Mouse (Mus musculus): ENCODE data around the gene Fbxo39.

DNA sequence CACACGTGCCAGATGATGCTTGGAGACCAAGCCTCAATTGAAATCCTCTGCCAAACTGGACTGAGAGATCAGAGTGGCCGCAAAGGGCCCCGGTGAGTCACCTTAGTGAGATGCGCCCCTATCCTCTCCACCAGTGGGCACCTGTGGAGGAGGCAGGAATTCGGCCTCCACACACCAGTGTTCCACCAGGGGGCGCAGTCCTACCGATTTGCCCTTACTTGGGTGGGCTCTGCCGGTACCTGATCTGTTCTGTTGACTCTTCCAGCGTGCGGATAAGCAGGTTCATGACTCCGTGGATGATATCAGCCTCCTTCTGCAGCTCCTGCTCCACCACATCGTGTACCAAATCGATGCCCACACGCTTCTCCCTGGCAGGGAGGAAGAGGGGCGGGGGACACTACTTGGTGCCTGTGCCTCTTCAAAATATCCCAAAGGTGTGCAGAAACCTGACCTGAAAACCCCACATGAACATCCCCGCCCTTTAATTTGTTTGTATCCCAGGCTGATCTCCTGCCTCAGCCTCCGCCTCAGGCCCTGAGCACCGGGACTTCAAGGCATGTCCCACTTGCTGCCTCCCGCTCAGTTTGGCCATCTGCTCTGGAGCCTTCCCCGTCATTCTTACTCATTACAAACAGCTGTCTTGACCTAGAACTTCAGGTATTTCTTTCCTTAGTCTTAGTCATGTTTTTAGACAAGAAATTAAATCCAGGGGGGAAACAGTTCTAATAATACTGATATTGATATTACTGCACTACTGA lies 40.9 kb downstream of the Fbxo39 start:
- TF ChIP-seq CTCF (IDR thresholded peaks at IDR 0.05; ENCODE audit: low read depth, low read length) (peak; percentile 77), POLR2A (IDR thresholded peaks at IDR 0.05; ENCODE audit: borderline replicate concordance, low read depth, low read length) (no peak)
